Mouse (Mus musculus): ENCODE data around the gene OR5BS1P.
"Not testable (repeated sequence)": the region's sequence is repeated elsewhere in the genome, so short reads cannot be mapped to it uniquely, and the experiment has no call there.

Gene OR5BS1P

GRCm38 (mm10) chr15:98506253-98506957, 36.7 kb downstream of the OR5BS1P start:
- in situ Hi-C loops (cut with MboI, MseI), result no loop called here

- in situ Hi-C loops (cut with MboI, MseI), result no loop called here
Measured at GRCm38 (mm10) chr15:98507321-98507720, 37.6 kb downstream of the OR5BS1P start.

- in situ Hi-C loops (cut with MboI, MseI), result no loop called here
Measured at GRCm38 (mm10) chr15:98509387-98509786, 39.7 kb downstream of the OR5BS1P start.

- in situ Hi-C loops (cut with MboI, MseI), result no loop called here
Measured at GRCm38 (mm10) chr15:98510438-98511385, 41.0 kb downstream of the OR5BS1P start.

GRCm38 (mm10) chr15:98511386-98511928, 41.8 kb downstream of the OR5BS1P start:
- in situ Hi-C loops (cut with MboI, MseI), result no loop called here

GRCm38 (mm10) chr15:98512232-98512631, 42.5 kb downstream of the OR5BS1P start:
- in situ Hi-C loops (cut with MboI, MseI), result no loop called here

GRCm38 (mm10) chr15:98512799-98513321, 43.2 kb downstream of the OR5BS1P start:
- in situ Hi-C loops (cut with MboI, MseI), result no loop called here

GRCm38 (mm10) chr15:98513676-98514075, 44.0 kb downstream of the OR5BS1P start:
- in situ Hi-C loops (cut with MboI, MseI), result not testable (repeated sequence)

- in situ Hi-C loops (cut with MboI, MseI), result no loop called here
Measured at GRCm38 (mm10) chr15:98514146-98514545, 44.5 kb downstream of the OR5BS1P start.

- in situ Hi-C loops (cut with MboI, MseI), result not testable (repeated sequence)
Measured at GRCm38 (mm10) chr15:98514845-98515244, 45.1 kb downstream of the OR5BS1P start.

GRCm38 (mm10) chr15:98517380-98518355, 48.0 kb downstream of the OR5BS1P start:
- in situ Hi-C loops (cut with MboI, MseI), result no loop called here

GRCm38 (mm10) chr15:98521245-98521644, 51.5 kb downstream of the OR5BS1P start:
- in situ Hi-C loops (cut with MboI, MseI), result no loop called here

- in situ Hi-C loops (cut with MboI, MseI), result no loop called here
Measured at GRCm38 (mm10) chr15:98526057-98526456, 56.4 kb downstream of the OR5BS1P start.

- in situ Hi-C loops (cut with MboI, MseI), result no loop called here
Measured at GRCm38 (mm10) chr15:98527056-98527771, 57.5 kb downstream of the OR5BS1P start.

GRCm38 (mm10) chr15:98528066-98528563, 58.4 kb downstream of the OR5BS1P start:
- in situ Hi-C loops (cut with MboI, MseI), result no loop called here
